Mouse (Mus musculus) lung, embryonic 14.5 days (tissue): ENCODE data around the gene AC131692.1. TPM values are rescaled to one million over a fixed set of nuclear protein-coding genes. Genes with fewer than 3 reads are reported as not detected.
"Not testable (repeated sequence)": the region's sequence is repeated elsewhere in the genome, so short reads cannot be mapped to it uniquely, and the experiment has no call there.

Source experiments
- ATAC-seq: fragments of 200-750 bp; cut with Nextera tagmentation; 2 replicates; pipeline ENCODE4 v1.8.0; 2017; ENCODE audit warnings: mild to moderate bottlenecking, moderate TSS enrichment, moderate library complexity; ENCODE audit not compliant: insufficient read depth
- DNase-seq: peaks from one replicate; pipeline ENCODE4 v3.0.0-alpha.2; 2015
- H3K27ac ChIP-seq: fragments of 300-500 bp; sonication (generic); 2 replicates; pipeline ENCODE4 v1.5.1; 2014; ENCODE audit warnings: low read depth, mild to moderate bottlenecking, moderate library complexity
- H3K27me3 ChIP-seq: fragments of 300-500 bp; sonication (generic); 2 replicates; pipeline ENCODE4 v1.6.1; 2014; ENCODE audit warnings: low read length, control low read depth; ENCODE audit not compliant: insufficient read depth
- H3K36me3 ChIP-seq: fragments of 300-500 bp; sonication (generic); 2 replicates; pipeline ENCODE4 v1.6.1; 2014; ENCODE audit warnings: control low read depth; ENCODE audit not compliant: insufficient read depth
- H3K4me1 ChIP-seq: fragments of 300-500 bp; sonication (generic); 2 replicates; pipeline ENCODE4 v1.6.1; 2014; ENCODE audit warnings: antibody characterized with exemption, control low read depth; ENCODE audit not compliant: insufficient read depth
- H3K4me2 ChIP-seq: fragments of 300-500 bp; sonication (generic); 2 replicates; pipeline ENCODE4 v1.6.1; 2014; ENCODE audit warnings: mild to moderate bottlenecking
- H3K4me3 ChIP-seq: fragments of 300-500 bp; sonication (generic); 2 replicates; pipeline ENCODE4 v1.5.1; 2014; ENCODE audit warnings: low read depth, low read length
- H3K9ac ChIP-seq: fragments of 300-500 bp; sonication (generic); 2 replicates; pipeline ENCODE4 v1.6.1; 2014
- H3K9me3 ChIP-seq: fragments of 300-500 bp; sonication (generic); 2 replicates; pipeline ENCODE4 v1.6.1; 2016; ENCODE audit warnings: low read depth, low read length, control low read depth
- CTCF ChIP-seq: IDR thresholded peaks from 2 replicates; pipeline ENCODE4 v1.5.1; 2016; ENCODE audit warnings: antibody characterized with exemption, low read depth
- WGBS: fragments of 180-500 bp; shearing (Covaris S2); extraction: QIAGEN DNeasy Blood & Tissue Kit; methylation state at CpG from one replicate; pipeline ENCODE4 v1.1.7; 2014; 5-methylcytosine and 5-hydroxymethylcytosine counted together
- polyA plus RNA-seq: library from polyadenylated mRNA; unstranded; fragments of >200 nt; fragmentation: Nextera tagmentation; extraction: Ambion mirVana; gene quantifications from 2 replicates; pipeline ENCODE4 v1.2.1, GENCODE M21; 2014

AC131692.1 gene
- polyA plus RNA-seq, 1 experiment from 2014 or later = not detected

- Histone ChIP-seq H3K9me3 (no peaks in the 10 kb centered on the region), H3K4me3 (no peak overlapping the region), H3K27me3 (no peaks in the 10 kb centered on the region), H3K27ac (no peak overlapping the region), H3K4me2 (no peak overlapping the region), H3K9ac (no peak overlapping the region), H3K36me3 (peaks cover 10% of the 10 kb centered on the region; the same call in 1 of the 2 replicates), H3K4me1 (peaks cover 10% of the 10 kb centered on the region)
- ATAC-seq (no peak), DNase-seq (no peak)
- no peak for TF ChIP-seq CTCF
- WGBS = 21% methylated on average over 19 of the region's 19 CpGs
Observed at GRCm38 (mm10) chr19:6121761-6122160, 27.5 kb downstream of the AC131692.1 start.

DNA sequence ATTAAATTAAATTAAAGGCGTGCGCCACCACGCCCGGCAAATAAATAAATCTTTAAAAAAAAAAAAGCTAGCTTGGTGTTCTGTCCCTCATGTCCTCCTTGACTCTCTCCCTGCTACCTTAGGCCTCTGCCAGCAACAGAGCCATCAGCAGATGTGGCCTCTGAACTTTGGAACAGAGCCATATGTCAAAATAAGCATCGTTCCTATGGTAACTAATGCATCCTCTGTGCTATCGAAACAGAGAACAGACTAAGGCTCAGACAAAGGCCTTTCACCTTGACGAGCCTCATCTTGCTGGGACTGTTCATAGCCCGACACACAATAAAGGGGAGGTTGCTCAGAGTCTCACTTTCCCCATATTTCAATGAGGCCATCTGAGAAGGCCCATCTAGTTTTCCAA is 29.1 kb downstream of the AC131692.1 start:
- Histone ChIP-seq H3K9ac (no peak overlapping the region), H3K27ac (no peak overlapping the region), H3K4me3 (no peak overlapping the region), H3K4me1 (0 out of 2 replicates have a peak, but pooled peaks cover 4% of the 10 kb centered on the region), H3K27me3 (no peaks in the 10 kb centered on the region), H3K4me2 (no peak overlapping the region), H3K9me3 (no peaks in the 10 kb centered on the region), H3K36me3 (peaks cover 8% of the 10 kb centered on the region; the same call in 1 of the 2 replicates)
- TF ChIP-seq CTCF = no peak
- ATAC-seq (no peak), DNase-seq (peak; percentile 48)
- WGBS = 66% methylated on average over 8 of the region's 8 CpGs

GRCm38 (mm10) chr19:6124898-6125297 is 30.7 kb downstream of the AC131692.1 start:
- Histone ChIP-seq H3K9ac (no peak overlapping the region), H3K27ac (no peak overlapping the region), H3K4me2 (no peak overlapping the region), H3K4me3 (no peak overlapping the region), H3K4me1 (peaks cover 3% of the 10 kb centered on the region; the same call in 1 of the 2 replicates), H3K9me3 (no peaks in the 10 kb centered on the region), H3K36me3 (peaks cover 8% of the 10 kb centered on the region; the same call in 1 of the 2 replicates), H3K27me3 (no peaks in the 10 kb centered on the region)
- no peak for TF ChIP-seq CTCF
- DNase-seq = no peak
- ATAC-seq = no peak
- 81% methylated on average over 2 of the region's 2 CpGs for WGBS

GRCm38 (mm10) chr19:6126289-6126688 is 32.1 kb downstream of the AC131692.1 start:
- peak; percentile 79 for TF ChIP-seq CTCF
- DNase-seq (peak; percentile 77), ATAC-seq (no peak)
- Histone ChIP-seq H3K4me2 (0 out of 2 replicates have a peak overlapping the region, but pooled peaks have one; percentile 25), H3K36me3 (peaks cover 5% of the 10 kb centered on the region; the same call in 1 of the 2 replicates), H3K9ac (no peak overlapping the region), H3K4me1 (peaks cover 3% of the 10 kb centered on the region; the same call in 1 of the 2 replicates), H3K9me3 (no peaks in the 10 kb centered on the region), H3K4me3 (no peak overlapping the region), H3K27ac (no peak overlapping the region), H3K27me3 (no peaks in the 10 kb centered on the region)
- 25% methylated on average over 4 of the region's 4 CpGs for WGBS

GRCm38 (mm10) chr19:6126789-6127580 is 32.8 kb downstream of the AC131692.1 start:
- H3K9ac ChIP-seq = peak overlapping the region; percentile 49

DNA sequence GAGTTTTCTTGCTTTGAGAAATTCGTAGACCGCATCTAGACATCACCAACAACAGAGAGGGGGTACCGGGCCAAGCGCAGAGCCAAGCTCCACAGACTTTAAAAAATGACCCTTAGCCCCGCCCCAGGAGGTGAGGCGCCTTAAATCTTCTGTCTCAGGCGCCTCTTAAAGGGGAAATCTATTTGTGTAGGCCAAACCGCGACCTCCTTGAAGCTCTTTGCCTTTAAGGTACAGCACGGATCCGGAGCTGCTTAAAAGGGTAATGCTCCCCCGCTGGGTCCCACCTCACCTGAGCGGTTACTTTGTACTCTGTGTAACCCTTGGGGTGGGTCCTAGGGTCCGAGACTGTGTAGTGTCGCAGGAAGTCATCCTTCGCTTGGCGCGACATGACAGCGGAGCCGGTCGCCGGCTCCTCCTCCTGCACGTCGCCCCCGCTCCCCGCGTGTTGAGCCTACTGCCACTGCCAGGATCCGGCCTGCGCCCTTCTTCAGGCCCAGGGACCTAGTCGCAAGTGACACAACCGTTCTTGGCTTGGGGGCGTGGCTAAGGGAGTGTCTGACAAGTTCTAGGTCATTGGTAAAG is 33.6 kb downstream of the AC131692.1 start, which contains the start of gene Snx15:
Gene Snx15 (minus strand): TSS at position 545 of the 582 bp plus-strand sequence.
- Histone ChIP-seq H3K36me3 (peaks cover 5% of the 10 kb centered on the region; the same call in 1 of the 2 replicates), H3K9ac (peak within 1 kb of the TSS; percentile 49), H3K4me2 (peak within 1 kb of the TSS; percentile 63), H3K27me3 (no peaks in the 10 kb centered on the region), H3K4me3 (peak within 1 kb of the TSS; percentile 46), H3K27ac (peak within 1 kb of the TSS; percentile 78), H3K4me1 (peaks cover 3% of the 10 kb centered on the region; the same call in 1 of the 2 replicates), H3K9me3 (no peaks in the 10 kb centered on the region)
- TF ChIP-seq CTCF = no peak
- ATAC-seq (peak; percentile 95), DNase-seq (peak; percentile 97)
- WGBS = 0% methylated on average over 32 of the region's 32 CpGs

More at GRCm38 (mm10) chr19:6126789-6127580, 32.8 kb downstream of the AC131692.1 start:
- Histone ChIP-seq H3K4me1 (peaks cover 3% of the 10 kb centered on the region; the same call in 1 of the 2 replicates), H3K4me2 (peak overlapping the region; percentile 63), H3K9me3 (no peaks in the 10 kb centered on the region), H3K27me3 (no peaks in the 10 kb centered on the region), H3K36me3 (peaks cover 5% of the 10 kb centered on the region; the same call in 1 of the 2 replicates), H3K27ac (peak overlapping the region; percentile 78), H3K4me3 (peak overlapping the region; percentile 46)
- DNase-seq (no peak), ATAC-seq (no peak)
- 68% methylated on average over 10 of the region's 10 CpGs for WGBS
- no peak for TF ChIP-seq CTCF

GRCm38 (mm10) chr19:6130414-6131128 is 36.4 kb downstream of the AC131692.1 start:
- H3K27ac ChIP-seq, H3K4me1 ChIP-seq, DNase-seq, H3K4me2 ChIP-seq, ATAC-seq, H3K9me3 ChIP-seq, H3K9ac ChIP-seq, H3K27me3 ChIP-seq, H3K4me3 ChIP-seq: not testable (repeated sequence)
- 78% methylated on average over 7 of the region's 7 CpGs for WGBS
- H3K36me3 ChIP-seq = peaks cover 14% of the 10 kb centered on the region
